Mouse (Mus musculus): ENCODE results near the gene A730015C16Rik. TPM values are rescaled to one million over a fixed set of nuclear protein-coding genes. Genes with fewer than 3 reads are reported as not detected.

Gene A730015C16Rik
- total RNA-seq (2023), result not detected

DNA sequence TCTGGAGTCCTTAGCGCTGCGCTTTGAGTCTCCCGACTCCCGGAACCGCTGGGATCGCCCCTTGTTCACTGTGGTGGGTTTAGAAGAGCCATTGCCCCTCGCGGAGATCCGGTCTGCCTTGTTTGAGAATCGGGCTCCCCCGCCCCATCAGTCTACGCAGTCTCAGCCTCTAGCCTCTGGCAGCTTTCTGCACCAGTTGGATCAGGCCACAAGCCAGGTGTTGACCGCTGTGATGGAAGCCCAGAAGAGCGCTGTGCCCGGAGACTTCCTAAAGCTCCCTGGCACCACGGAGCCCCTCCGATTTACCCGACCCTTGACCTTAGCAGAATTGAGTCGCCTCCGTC lies at the start of gene A730015C16Rik:
Gene A730015C16Rik, minus strand, starts transcription at position 115 of the 344 bp plus-strand sequence.

GRCm38 (mm10) chr4:108878963-108879822 lies 30.8 kb upstream of the A730015C16Rik start, which contains the start of gene Rab3b:
Rab3b (plus strand) TSS chr4:108879063.

DNA sequence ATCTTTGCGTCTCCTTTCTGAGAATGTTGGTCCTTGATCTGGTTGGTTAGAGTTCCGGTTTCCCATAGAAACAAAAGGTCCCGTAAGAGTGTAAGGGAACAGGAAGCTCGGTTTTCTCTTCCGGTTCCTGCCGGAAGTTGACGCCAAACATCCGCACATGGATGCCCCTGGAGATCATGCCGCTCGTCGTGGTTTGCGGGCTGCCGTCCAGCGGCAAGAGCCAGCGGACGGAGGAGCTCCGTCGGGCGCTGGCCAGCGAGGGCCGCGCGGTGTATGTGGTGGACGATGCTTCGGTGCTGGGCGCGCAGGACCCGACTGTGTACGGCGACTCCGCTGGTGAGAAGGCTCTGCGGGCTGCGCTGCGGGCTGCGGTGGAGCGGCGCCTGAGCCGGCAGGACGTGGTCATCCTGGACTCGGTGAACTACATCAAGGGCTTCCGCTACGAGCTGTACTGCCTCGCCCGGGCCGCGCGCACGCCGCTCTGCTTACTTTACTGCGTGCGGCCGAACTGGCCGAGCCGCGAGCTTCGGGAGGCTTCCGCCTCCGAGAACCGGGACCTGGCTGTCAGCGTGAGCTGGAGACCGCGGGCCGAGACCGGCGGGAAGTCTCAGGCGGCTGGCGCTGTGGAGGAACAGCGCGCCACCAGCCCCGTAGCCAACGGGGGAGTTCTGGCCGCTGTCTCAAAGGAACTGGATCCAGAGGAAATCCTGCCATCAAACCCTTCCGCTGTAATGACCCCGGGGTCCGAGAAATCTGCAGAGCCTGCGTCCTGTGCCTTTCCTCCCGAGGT lies 509 bp downstream of the A730015C16Rik start, which contains the start of gene Kti12:
Gene Kti12, plus strand, starts transcription at position 71 of the 790 bp plus-strand sequence.

GRCm38 (mm10) chr4:108834115-108834970 lies 14.1 kb downstream of the A730015C16Rik start, which contains the start of gene Txndc12:
Txndc12 (plus strand) TSS chr4:108834601.

DNA sequence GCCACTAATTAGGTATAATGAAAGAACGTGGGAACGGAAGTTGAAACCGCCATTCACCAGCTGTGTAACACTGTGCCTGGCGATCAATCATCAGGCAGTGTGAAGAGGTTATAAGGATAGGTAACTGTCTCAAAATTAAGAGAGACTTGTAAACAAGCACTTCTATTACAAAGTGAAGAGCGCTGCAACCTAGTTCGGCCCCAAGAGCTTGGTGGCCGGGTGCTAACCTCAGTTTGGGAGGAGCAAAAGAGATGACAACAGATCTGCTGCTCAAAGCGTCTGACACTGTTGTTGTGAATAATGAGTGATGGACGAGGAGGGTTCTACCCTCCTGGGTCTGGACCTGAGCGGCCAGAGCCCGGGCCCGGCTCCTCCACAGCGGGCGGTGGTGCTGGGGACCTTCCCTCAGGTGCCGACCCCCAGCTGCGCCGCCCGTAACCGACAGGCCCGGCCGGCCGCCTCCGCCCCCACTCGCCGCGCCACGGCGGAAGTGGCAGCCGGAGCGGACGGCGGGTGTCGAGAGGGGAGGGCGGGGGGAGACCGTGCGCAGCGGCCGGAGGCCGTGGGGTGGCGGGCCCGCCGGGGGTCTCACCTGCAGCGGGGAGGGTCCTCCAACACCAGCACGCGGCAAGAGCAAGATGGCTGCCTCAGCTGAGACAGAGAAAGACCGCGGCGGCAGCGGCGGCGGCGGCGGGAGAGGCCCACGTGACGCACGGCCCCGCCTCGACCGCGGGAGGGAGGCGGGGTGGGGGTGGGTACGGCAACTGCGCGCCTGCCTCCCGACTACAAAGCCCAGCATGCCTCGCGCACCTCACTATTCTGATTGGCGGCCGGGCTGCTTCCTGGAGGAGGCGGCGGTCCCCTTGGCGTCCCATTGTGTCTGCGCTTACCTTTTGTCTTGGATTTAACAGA lies 15.2 kb downstream of the A730015C16Rik start, which contains the start of gene Btf3l4:
Gene Btf3l4, minus strand, starts transcription at position 699 of the 912 bp plus-strand sequence.

Other genes starting within 250 kb of the A730015C16Rik start
- 122 TPM for gene Cc2d1b, start 228.7 kb downstream of the A730015C16Rik start, total RNA-seq (2023)
- not detected for gene 3110021N24Rik, start 129.0 kb downstream of the A730015C16Rik start, total RNA-seq (2023)
- 0.31 TPM for gene Zfyve9, start 67.8 kb downstream of the A730015C16Rik start, total RNA-seq (2023)
- gene Btf3l4, start 15.0 kb downstream of the A730015C16Rik start, total RNA-seq (2023), result 37.0 TPM
- 31.7 TPM for gene Txndc12, start 14.0 kb downstream of the A730015C16Rik start, total RNA-seq (2023)
- gene Kti12, start 834 bp downstream of the A730015C16Rik start, total RNA-seq (2023), result 35.8 TPM
- not detected for gene Rab3b, start 30.4 kb upstream of the A730015C16Rik start, total RNA-seq (2023)
- gene Nrd1, start 152.0 kb upstream of the A730015C16Rik start, total RNA-seq (2023), result 158 TPM

Data from CD8-positive naive resting alpha-beta T cell, adult 57 days (primary cell).